Mouse (Mus musculus) kidney, embryonic 16.5 days (tissue): ENCODE measurements around the gene Pcnt. TPM values are rescaled to one million over a fixed set of nuclear protein-coding genes. Genes with fewer than 3 reads are reported as not detected.

ENCODE experiments used
- ATAC-seq: fragments of 200-750 bp; cut with Nextera tagmentation; 2 replicates; pipeline ENCODE4 v1.8.0; 2017; ENCODE audit warnings: moderate TSS enrichment; ENCODE audit not compliant: low FRiP score, low TSS enrichment
- H3K27ac ChIP-seq: fragments of 300-500 bp; sonication (generic); 2 replicates; pipeline ENCODE4 v1.5.1; 2014; ENCODE audit warnings: low read length
- H3K27me3 ChIP-seq: fragments of 300-500 bp; sonication (generic); 2 replicates; pipeline ENCODE4 v1.6.1; 2014; ENCODE audit warnings: low read length, control low read depth, mixed read lengths; ENCODE audit not compliant: insufficient read depth
- H3K36me3 ChIP-seq: fragments of 300-500 bp; sonication (generic); 2 replicates; pipeline ENCODE4 v1.6.1; 2014; ENCODE audit warnings: low read length, control low read depth, mixed read lengths; ENCODE audit not compliant: insufficient read depth
- H3K4me1 ChIP-seq: fragments of 300-500 bp; sonication (generic); 2 replicates; pipeline ENCODE4 v1.6.1; 2014; ENCODE audit warnings: low read length, control low read depth, mixed read lengths; ENCODE audit not compliant: insufficient read depth
- H3K4me2 ChIP-seq: fragments of 300-500 bp; sonication (generic); replicated peaks from 2 replicates; pipeline ENCODE4 v1.6.1; 2014; ENCODE audit warnings: low read depth, low read length
- H3K4me3 ChIP-seq: fragments of 300-500 bp; sonication (generic); 2 replicates; pipeline ENCODE4 v1.5.1; 2014; ENCODE audit warnings: mild to moderate bottlenecking, low read length
- H3K9ac ChIP-seq: fragments of 300-500 bp; sonication (generic); replicated peaks from 2 replicates; pipeline ENCODE4 v1.6.1; 2014; ENCODE audit warnings: low read length
- H3K9me3 ChIP-seq: fragments of 300-500 bp; sonication (generic); 2 replicates; pipeline ENCODE4 v1.6.1; 2016; ENCODE audit warnings: low read length, control low read depth
- WGBS: fragments of 180-500 bp; shearing (Covaris S2); extraction: QIAGEN DNeasy Blood & Tissue Kit; methylation state at CpG from one replicate; pipeline ENCODE4 v1.1.7; 2014; 5-methylcytosine and 5-hydroxymethylcytosine counted together
- polyA plus RNA-seq: library from polyadenylated mRNA; unstranded; fragments of >200 nt; fragmentation: Nextera tagmentation; extraction: Ambion mirVana; gene quantifications from 2 replicates; pipeline ENCODE4 v1.2.1, GENCODE M21; 2015

Pcnt gene
- polyA plus RNA-seq, 1 experiment from 2014 or later = 15.3 TPM

- WGBS = 90% methylated on average over 7 of the region's 7 CpGs
- no peak for ATAC-seq
Measured at GRCm38 (mm10) chr10:76462312-76462711, 19.7 kb upstream of the Pcnt start.

GRCm38 (mm10) chr10:76461255-76461654 is 18.7 kb upstream of the Pcnt start:
- Histone ChIP-seq H3K4me2 (no peak overlapping the region), H3K36me3 (0 out of 2 replicates have a peak, but pooled peaks cover 4% of the 10 kb centered on the region), H3K27me3 (no peaks in the 10 kb centered on the region), H3K4me3 (no peak overlapping the region), H3K9me3 (peaks cover 9% of the 10 kb centered on the region; the same call in 1 of the 2 replicates), H3K4me1 (no peaks in the 10 kb centered on the region), H3K27ac (no peak overlapping the region), H3K9ac (no peak overlapping the region)
- WGBS = 100% methylated on average over 1 of the region's 1 CpGs
- ATAC-seq = no peak

More at GRCm38 (mm10) chr10:76462312-76462711, 19.7 kb upstream of the Pcnt start:
- Histone ChIP-seq H3K4me1 (no peaks in the 10 kb centered on the region), H3K27me3 (no peaks in the 10 kb centered on the region), H3K9me3 (peaks cover 9% of the 10 kb centered on the region; the same call in 1 of the 2 replicates), H3K4me3 (no peak overlapping the region), H3K27ac (no peak overlapping the region), H3K4me2 (no peak overlapping the region), H3K36me3 (0 out of 2 replicates have a peak, but pooled peaks cover 4% of the 10 kb centered on the region), H3K9ac (no peak overlapping the region)

- no peaks in the 10 kb centered on the region for H3K27me3 ChIP-seq
- no peak overlapping the region for H3K9ac ChIP-seq
- peaks cover 9% of the 10 kb centered on the region; the same call in 1 of the 2 replicates for H3K9me3 ChIP-seq
- no peak overlapping the region for H3K27ac ChIP-seq
- no peak for ATAC-seq
- H3K4me2 ChIP-seq = no peak overlapping the region
- H3K36me3 ChIP-seq = no peaks in the 10 kb centered on the region
- no peaks in the 10 kb centered on the region for H3K4me1 ChIP-seq
- no peak overlapping the region for H3K4me3 ChIP-seq
- WGBS = 65% methylated on average over 5 of the region's 5 CpGs
Measured at GRCm38 (mm10) chr10:76455289-76455688, 12.7 kb upstream of the Pcnt start.

- Histone ChIP-seq H3K9ac (no peak within 1 kb of the TSS), H3K4me2 (no peak within 1 kb of the TSS), H3K36me3 (no peaks in the 10 kb centered on the region), H3K9me3 (no peaks in the 10 kb centered on the region), H3K4me1 (peaks cover under 1% of the 10 kb centered on the region; the same call in 1 of the 2 replicates), H3K27ac (no peak within 1 kb of the TSS), H3K27me3 (no peaks in the 10 kb centered on the region), H3K4me3 (no peak within 1 kb of the TSS)
- WGBS = 60% methylated on average over 5 of the region's 5 CpGs
- no peak for ATAC-seq
Measured at GRCm38 (mm10) chr10:76448851-76449250, 6.3 kb upstream of the Pcnt start, which contains the start of gene 2610028H24Rik. Gene 2610028H24Rik, plus strand, starts transcription at chr10:76449081.

- no peaks in the 10 kb centered on the region for H3K9me3 ChIP-seq
Measured at GRCm38 (mm10) chr10:76447406-76448229, 5.0 kb upstream of the Pcnt start.

GRCm38 (mm10) chr10:76445996-76446681 is 3.6 kb upstream of the Pcnt start:
- H3K4me1 ChIP-seq = peaks cover 16% of the 10 kb centered on the region
- no peak overlapping the region for H3K4me3 ChIP-seq
- no peak for ATAC-seq
- H3K27ac ChIP-seq = no peak overlapping the region
- no peaks in the 10 kb centered on the region for H3K36me3 ChIP-seq
- H3K27me3 ChIP-seq = no peaks in the 10 kb centered on the region
- H3K9me3 ChIP-seq = no peaks in the 10 kb centered on the region
- 66% methylated on average over 4 of the region's 4 CpGs for WGBS
- H3K9ac ChIP-seq = no peak overlapping the region
- no peak overlapping the region for H3K4me2 ChIP-seq

More at GRCm38 (mm10) chr10:76447406-76448229, 5.0 kb upstream of the Pcnt start:
- Histone ChIP-seq H3K27me3 (no peaks in the 10 kb centered on the region), H3K27ac (no peak overlapping the region), H3K36me3 (no peaks in the 10 kb centered on the region), H3K4me3 (no peak overlapping the region), H3K4me1 (peaks cover 8% of the 10 kb centered on the region; the same call in 1 of the 2 replicates), H3K9ac (no peak overlapping the region), H3K4me2 (no peak overlapping the region)
- ATAC-seq = no peak
- WGBS = 80% methylated on average over 15 of the region's 15 CpGs

GRCm38 (mm10) chr10:76440281-76440680 is 2.3 kb downstream of the Pcnt start, which contains the start of gene AC141477.1:
Gene AC141477.1, minus strand, starts transcription at chr10:76440444.
- WGBS = 96% methylated on average over 17 of the region's 17 CpGs

GRCm38 (mm10) chr10:76439107-76439890 is 3.3 kb downstream of the Pcnt start:
- Histone ChIP-seq H3K9me3 (no peaks in the 10 kb centered on the region), H3K27ac (no peak overlapping the region), H3K4me1 (peaks cover 16% of the 10 kb centered on the region), H3K9ac (no peak overlapping the region), H3K4me2 (no peak overlapping the region), H3K27me3 (no peaks in the 10 kb centered on the region), H3K36me3 (peaks cover 38% of the 10 kb centered on the region), H3K4me3 (no peak overlapping the region)
- ATAC-seq = no peak
- WGBS = 95% methylated on average over 9 of the region's 9 CpGs

More at GRCm38 (mm10) chr10:76440281-76440680, 2.3 kb downstream of the Pcnt start, which contains the start of gene AC141477.1:
- no peak within 1 kb of the TSS for H3K9ac ChIP-seq
- H3K4me3 ChIP-seq = no peak within 1 kb of the TSS
- peaks cover 16% of the 10 kb centered on the region for H3K4me1 ChIP-seq
- no peak within 1 kb of the TSS for H3K27ac ChIP-seq
- peaks cover 32% of the 10 kb centered on the region for H3K36me3 ChIP-seq
- H3K4me2 ChIP-seq = no peak within 1 kb of the TSS
- no peaks in the 10 kb centered on the region for H3K9me3 ChIP-seq
- no peaks in the 10 kb centered on the region for H3K27me3 ChIP-seq
- ATAC-seq = no peak

- no peak overlapping the region for H3K27ac ChIP-seq
- H3K4me2 ChIP-seq = no peak overlapping the region
- no peaks in the 10 kb centered on the region for H3K4me1 ChIP-seq
- peaks cover 78% of the 10 kb centered on the region for H3K36me3 ChIP-seq
- 94% methylated on average over 11 of the region's 11 CpGs for WGBS
- H3K4me3 ChIP-seq = no peak overlapping the region
- H3K9me3 ChIP-seq = no peaks in the 10 kb centered on the region
- no peak overlapping the region for H3K9ac ChIP-seq
- H3K27me3 ChIP-seq = no peaks in the 10 kb centered on the region
- no peak for ATAC-seq
Measured at GRCm38 (mm10) chr10:76433925-76434324, 8.7 kb downstream of the Pcnt start.
